Mouse (Mus musculus) embryonic fibroblast, embryonic 13.5 days (primary cell): ENCODE data around the gene Cadps. TPM values are rescaled to one million over a fixed set of nuclear protein-coding genes. Genes with fewer than 3 reads are reported as not detected.

Experiments used
- H3K27ac ChIP-seq: 2 replicates; pipeline ENCODE4 v1.5.1; 2012; ENCODE audit warnings: low read length, control low read depth, inconsistent platforms; ENCODE audit not compliant: insufficient read depth
- H3K4me1 ChIP-seq: 2 replicates; pipeline ENCODE4 v1.6.1; 2011; ENCODE audit warnings: low read length; ENCODE audit not compliant: control insufficient read depth, insufficient read depth
- H3K4me3 ChIP-seq: 2 replicates; pipeline ENCODE4 v1.5.1; 2011; ENCODE audit warnings: mild to moderate bottlenecking, control low read depth, low read length; ENCODE audit not compliant: insufficient read depth
- CTCF ChIP-seq: IDR thresholded peaks from 2 replicates; pipeline ENCODE4 v1.5.1; 2011; ENCODE audit warnings: mild to moderate bottlenecking, control low read depth, low read length, moderate library complexity, borderline replicate concordance; ENCODE audit not compliant: insufficient read depth
- POLR2A ChIP-seq: IDR thresholded peaks from 2 replicates; pipeline ENCODE4 v1.6.1; 2011; ENCODE audit warnings: low read depth, mild to moderate bottlenecking, control low read depth, low read length, moderate library complexity
- polyA plus RNA-seq: library from polyadenylated mRNA; stranded (reverse); fragments of >200 nt; gene quantifications from 2 replicates; pipeline ENCODE4 v1.2.4, GENCODE M21; 2011; ENCODE audit warnings: low read depth; ENCODE audit not compliant: missing spikeins, insufficient read length

The Cadps gene
- polyA plus RNA-seq, 1 experiment, result 0.49 TPM

GRCm38 (mm10) chr14:12821156-12821813 lies 1.6 kb downstream of the Cadps start:
- TF ChIP-seq POLR2A, result no peak
- no peak for TF ChIP-seq CTCF
- Histone ChIP-seq H3K27ac (no peak overlapping the region), H3K4me1 (no peaks in the 10 kb centered on the region), H3K4me3 (no peak overlapping the region)

DNA sequence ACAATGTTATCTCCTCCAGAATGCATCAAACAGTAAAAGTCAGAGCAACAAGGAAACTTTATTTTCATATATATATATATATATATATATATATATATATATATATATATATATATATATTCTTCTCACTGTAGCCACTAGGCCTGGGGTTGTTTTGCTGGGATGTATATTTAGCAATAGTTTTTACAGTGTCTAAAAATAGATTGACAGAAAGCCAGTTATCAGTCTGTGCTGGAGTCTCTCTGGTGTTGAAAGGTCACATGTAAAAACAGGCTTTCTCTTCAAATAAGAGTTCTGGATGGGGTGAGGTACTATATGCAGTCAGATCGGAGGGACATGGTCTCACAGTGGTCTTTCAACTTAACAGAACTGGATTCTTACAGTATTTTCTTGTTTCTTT lies 2.7 kb downstream of the Cadps start:
- no peaks in the 10 kb centered on the region for H3K4me1 ChIP-seq
- H3K4me3 ChIP-seq, result no peak overlapping the region
- no peak overlapping the region for H3K27ac ChIP-seq
- TF ChIP-seq CTCF, result no peak
- TF ChIP-seq POLR2A, result no peak

- no peaks in the 10 kb centered on the region for H3K4me1 ChIP-seq
- TF ChIP-seq CTCF, result no peak
- TF ChIP-seq POLR2A, result no peak
- H3K27ac ChIP-seq, result no peak overlapping the region
- H3K4me3 ChIP-seq, result no peak overlapping the region
These were observed 4.4 kb downstream of the Cadps start for GRCm38 (mm10) chr14:12818442-12818841.

- no peak for TF ChIP-seq POLR2A
- TF ChIP-seq CTCF, result no peak
- H3K4me3 ChIP-seq, result no peak overlapping the region
- no peak overlapping the region for H3K27ac ChIP-seq
- no peaks in the 10 kb centered on the region for H3K4me1 ChIP-seq
These were observed 10.8 kb downstream of the Cadps start for GRCm38 (mm10) chr14:12812072-12812471.

- TF ChIP-seq POLR2A, result no peak
- TF ChIP-seq CTCF, result no peak
- no peak overlapping the region for H3K4me3 ChIP-seq
- H3K4me1 ChIP-seq, result no peaks in the 10 kb centered on the region
- no peak overlapping the region for H3K27ac ChIP-seq
These were observed 19.9 kb downstream of the Cadps start for GRCm38 (mm10) chr14:12802995-12803394.

GRCm38 (mm10) chr14:12801100-12801499 lies 21.8 kb downstream of the Cadps start:
- no peak overlapping the region for H3K27ac ChIP-seq
- TF ChIP-seq CTCF, result no peak
- TF ChIP-seq POLR2A, result no peak
- H3K4me3 ChIP-seq, result no peak overlapping the region
- no peaks in the 10 kb centered on the region for H3K4me1 ChIP-seq

GRCm38 (mm10) chr14:12798926-12799325 lies 24.0 kb downstream of the Cadps start:
- Histone ChIP-seq H3K27ac (no peak overlapping the region), H3K4me3 (no peak overlapping the region), H3K4me1 (no peaks in the 10 kb centered on the region)
- no peak for TF ChIP-seq POLR2A
- no peak for TF ChIP-seq CTCF

DNA sequence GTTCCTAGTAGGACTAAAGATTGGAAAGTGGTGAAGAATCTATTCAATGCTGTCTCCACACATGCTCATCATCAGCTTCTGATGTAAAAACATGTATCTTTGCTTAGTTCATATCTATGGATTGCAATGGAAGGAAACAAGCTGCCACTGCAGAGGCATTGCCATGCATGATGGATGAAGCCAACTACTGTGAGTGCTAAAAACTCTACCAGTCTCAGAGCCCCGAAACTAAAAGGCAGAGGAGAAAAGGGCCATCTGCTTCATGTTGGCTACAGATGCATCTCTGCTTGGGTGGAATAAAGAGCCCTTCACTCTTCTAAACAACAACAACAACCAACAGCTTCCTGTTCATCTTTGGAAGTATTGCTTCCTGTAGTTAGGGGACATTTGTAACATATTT lies 38.6 kb downstream of the Cadps start:
- Histone ChIP-seq H3K27ac (no peak overlapping the region), H3K4me1 (no peaks in the 10 kb centered on the region), H3K4me3 (no peak overlapping the region)
- TF ChIP-seq CTCF, result no peak
- TF ChIP-seq POLR2A, result no peak

DNA sequence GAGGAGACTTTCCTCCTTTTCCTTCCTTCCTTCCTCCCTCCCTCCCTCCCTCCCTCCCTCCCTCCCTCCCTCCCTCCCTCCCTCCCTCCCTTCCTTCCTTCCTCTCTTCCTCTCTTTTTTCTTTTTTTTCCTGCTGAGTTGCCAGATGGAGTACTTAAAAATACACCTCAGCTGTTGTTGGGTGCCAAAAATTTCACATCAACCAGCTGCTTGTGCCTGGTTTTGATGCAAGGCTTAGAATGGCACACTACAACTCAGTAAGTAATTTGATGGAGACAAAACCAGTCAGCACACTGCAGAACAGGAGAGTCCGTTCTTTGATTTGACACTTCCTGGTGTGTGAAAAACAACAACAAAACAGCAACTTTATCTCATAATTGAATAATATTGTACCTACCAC lies 42.9 kb downstream of the Cadps start:
- Histone ChIP-seq H3K4me3 (no peak overlapping the region), H3K4me1 (no peaks in the 10 kb centered on the region), H3K27ac (no peak overlapping the region)
- TF ChIP-seq POLR2A (no peak), CTCF (no peak)

- Histone ChIP-seq H3K4me1 (no peaks in the 10 kb centered on the region), H3K27ac (no peak overlapping the region), H3K4me3 (no peak overlapping the region)
- TF ChIP-seq POLR2A (no peak), CTCF (no peak)
These were observed 44.9 kb downstream of the Cadps start for GRCm38 (mm10) chr14:12777990-12778389.

DNA sequence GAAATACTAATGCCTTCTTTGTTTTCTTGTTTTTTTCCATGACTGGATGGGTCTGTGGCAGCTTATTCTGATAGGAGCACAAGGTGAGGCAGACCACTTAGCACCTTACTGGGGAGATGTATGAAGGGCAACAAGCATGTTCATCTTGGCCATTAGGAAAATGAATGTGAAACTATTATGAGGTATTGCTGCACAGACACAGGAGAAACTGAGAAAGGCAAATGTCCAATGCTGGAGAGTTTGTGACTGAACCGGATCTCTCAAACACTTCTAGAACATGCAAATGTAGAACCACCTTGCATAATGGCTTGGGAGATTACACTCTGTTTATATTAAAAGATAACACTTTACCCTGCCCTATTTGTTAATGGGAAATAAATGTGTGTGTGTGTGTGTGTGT lies 54.0 kb downstream of the Cadps start:
- no peak overlapping the region for H3K27ac ChIP-seq
- no peaks in the 10 kb centered on the region for H3K4me1 ChIP-seq
- TF ChIP-seq CTCF, result no peak
- no peak for TF ChIP-seq POLR2A
- H3K4me3 ChIP-seq, result no peak overlapping the region
